Mouse (Mus musculus) layer of hippocampus, postnatal 36 days (tissue): ENCODE results near the gene Dpp3. TPM values are rescaled to one million over a fixed set of nuclear protein-coding genes. Genes with fewer than 3 reads are reported as not detected.
"Not testable (repeated sequence)": the region's sequence is repeated elsewhere in the genome, so short reads cannot be mapped to it uniquely, and the experiment has no call there.

ENCODE experiments used
- DNase-seq, 2 experiments: peaks; one replicate each; pipeline ENCODE4 v3.0.0; 2022
- total RNA-seq, 2 experiments: library from RNA; stranded (reverse); gene quantifications; 2 replicates each; pipeline ENCODE4 v1.2.3; 2021

Gene Dpp3
- total RNA-seq, 2 experiments from 2014 or later, result 39.0 to 41.6 TPM

DNA sequence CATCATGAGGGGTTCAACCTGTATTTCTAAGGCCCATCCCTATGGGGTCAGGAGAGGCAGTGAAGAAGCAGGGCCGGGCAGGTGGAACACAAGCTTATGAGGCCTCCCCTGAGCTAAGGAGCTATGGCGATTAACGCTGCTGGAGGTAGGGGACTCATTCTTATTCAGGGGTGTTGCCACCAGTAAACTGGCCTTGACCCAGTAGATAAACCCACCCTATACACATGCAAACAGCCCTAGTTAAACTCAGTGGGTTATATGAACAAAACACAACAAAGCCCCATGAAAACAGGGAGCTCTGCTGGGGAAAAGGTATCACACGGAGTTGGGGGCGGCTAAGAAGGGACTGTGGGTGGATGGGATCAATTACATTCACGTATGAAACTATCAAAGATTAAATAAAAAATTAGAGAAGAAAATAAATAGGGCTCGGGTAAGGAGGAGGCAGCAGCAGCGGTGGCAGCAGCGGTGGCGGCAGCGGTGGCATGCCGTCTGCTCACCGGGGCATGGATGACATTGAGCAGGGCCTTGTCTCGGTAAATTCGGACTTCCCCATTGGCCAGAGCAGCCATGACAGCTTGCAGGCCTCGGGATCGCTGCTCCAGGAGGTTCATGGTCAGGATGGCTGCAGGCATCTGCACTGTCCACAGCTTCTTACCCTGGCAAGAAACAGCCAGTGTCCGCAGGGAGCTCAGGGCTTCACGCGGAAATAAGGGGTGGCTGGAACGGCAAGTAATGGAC is 31.1 kb downstream of the Dpp3 start:
- DNase-seq, result no peak

DNA sequence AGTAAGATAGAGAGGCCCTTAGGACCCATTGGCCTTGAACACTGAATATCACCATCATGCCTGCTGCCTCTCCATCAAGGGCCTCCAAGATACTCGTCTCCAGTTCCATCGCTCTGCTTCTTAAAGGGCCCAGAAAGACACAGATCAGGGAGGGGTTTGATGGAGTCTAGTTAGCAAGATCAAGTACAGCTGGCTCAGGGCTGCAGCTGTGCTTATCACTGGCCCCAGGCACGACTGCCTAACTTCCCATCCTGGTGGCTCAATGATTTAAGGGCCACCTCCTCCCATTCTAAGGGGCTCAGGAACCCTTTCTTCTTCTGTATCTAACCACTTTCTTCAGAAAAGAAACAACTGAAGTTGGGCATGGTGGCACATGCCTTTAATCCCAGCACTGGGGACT is 36.3 kb downstream of the Dpp3 start:
- DNase-seq, result no peak

DNA sequence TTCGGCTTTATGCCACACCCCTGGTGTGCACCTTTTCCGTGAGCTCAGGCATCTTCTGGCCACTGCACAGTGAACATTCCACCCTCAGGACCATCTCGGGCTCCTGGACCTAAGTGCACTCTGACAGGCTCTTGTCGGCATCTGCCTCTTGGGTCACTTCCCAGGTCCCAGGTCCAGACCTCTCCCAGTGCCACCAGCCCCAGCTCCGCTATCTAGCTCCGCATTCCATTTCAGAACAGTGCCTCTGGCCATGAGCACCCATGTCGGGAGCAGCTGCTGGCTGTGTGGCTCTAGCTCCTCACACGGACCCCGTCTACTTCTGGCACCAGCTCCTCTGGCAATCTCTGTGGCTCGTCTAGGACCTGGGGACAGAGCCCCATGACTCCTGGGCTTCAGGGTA is 38.3 kb downstream of the Dpp3 start:
- no peak for DNase-seq

DNA sequence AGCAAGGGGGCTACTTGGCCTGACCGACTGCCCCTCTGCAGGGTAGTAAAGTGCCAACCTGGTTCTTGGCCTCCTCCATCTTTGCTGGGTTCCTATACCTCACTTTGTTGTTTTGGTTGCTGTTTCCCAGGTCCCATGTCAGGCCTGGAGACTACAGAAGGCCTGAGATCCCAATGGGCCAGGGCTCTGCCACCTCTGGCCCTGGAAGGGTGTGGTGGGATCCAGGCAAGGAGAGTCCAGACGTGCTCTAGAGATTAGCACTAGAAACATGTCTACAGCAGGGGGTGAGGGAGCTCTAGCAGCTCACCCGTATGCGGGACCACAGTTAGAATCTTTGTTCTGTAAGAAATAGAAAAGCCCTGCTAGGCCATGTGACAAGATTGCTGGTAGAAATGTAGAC is 44.1 kb downstream of the Dpp3 start:
- no peak for DNase-seq

DNA sequence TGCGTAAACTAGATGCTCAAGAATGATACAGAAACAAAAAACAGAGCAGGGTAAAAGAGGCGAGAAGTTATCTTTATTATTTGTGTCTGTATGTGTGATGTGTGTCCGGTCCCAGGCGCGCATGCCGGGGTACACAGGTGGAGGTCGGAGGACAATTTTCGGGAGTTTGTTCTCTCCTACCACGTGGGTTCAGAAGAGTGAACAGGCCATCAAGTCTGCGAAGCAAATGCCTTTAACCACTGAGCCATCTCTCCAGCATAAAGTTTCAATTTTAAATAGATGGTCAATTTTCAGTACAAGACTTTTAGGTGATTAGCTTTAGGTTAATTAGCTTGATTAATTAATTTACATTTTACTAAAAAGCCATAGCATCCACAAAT is 48.8 kb downstream of the Dpp3 start:
- no peak for DNase-seq

DNA sequence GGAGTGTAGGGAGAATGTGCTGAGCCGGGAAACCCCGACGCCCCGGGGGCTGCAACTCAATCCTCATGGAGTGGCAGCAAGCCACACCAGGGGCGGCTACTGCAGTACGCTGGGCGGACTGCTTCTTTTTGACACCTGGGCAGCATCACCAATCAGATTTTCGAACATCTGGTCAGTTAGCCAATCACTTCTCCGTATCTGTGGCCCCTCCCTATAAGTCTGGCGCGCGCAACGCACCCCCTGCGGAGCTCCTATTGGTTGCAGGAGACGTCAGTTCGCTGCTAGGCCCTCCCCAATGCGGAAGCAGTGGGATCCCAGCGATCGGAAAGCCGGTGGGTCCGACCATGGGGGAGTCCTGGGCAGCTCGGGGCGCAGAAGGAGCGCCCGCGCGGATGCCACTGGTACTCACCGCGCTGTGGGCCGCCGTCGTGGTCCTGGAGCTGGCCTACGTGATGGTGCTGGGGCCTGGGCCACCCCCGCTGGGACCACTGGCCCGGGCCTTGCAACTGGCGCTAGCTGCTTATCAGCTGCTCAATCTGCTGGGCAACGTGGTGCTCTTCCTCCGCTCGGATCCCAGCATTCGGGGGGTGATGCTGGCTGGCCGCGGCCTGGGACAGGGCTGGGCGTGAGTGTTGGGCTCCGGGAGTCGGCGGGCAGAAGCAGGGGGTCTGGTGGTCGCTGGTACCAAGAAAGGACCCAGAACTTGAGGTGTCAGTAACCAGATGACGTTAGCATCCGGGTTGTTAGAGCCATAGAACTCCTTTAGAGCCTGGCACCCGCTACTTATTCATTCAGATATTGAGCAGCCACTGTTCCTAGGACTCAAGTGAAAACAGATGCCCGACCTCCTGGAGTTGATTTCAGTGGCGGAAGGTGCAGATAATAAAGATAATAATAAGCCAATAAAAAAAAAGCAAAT is 49.4 kb downstream of the Dpp3 start, which contains the start of gene Zdhhc24:
Gene Zdhhc24 (plus strand): TSS at position 264 of the 919 bp plus-strand sequence.
- DNase-seq, result peak; percentile 96 to 97

DNA sequence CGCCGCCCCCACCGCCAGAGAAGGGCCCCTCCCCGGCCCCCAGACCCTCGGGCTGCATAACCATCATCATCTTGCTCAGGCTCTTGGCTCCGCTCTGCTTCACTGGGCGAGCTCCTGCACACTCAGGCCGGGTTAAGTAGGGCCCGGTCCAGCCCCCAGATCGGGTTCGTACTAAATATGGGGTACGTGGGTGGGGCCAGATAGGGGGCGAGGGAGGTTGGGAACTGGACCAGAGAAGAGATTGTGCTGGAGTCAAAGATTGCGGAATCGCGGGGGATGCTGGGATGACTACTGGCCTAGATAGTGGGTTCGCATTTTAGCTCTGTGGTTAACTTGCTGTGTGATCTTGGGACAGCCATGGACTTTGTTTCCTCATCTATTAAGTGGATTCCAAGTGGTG is 50.3 kb downstream of the Dpp3 start, which contains the start of gene Actn3:
Gene Actn3 (minus strand): TSS at position 125 of the 400 bp plus-strand sequence.
- DNase-seq, result no peak

DNA sequence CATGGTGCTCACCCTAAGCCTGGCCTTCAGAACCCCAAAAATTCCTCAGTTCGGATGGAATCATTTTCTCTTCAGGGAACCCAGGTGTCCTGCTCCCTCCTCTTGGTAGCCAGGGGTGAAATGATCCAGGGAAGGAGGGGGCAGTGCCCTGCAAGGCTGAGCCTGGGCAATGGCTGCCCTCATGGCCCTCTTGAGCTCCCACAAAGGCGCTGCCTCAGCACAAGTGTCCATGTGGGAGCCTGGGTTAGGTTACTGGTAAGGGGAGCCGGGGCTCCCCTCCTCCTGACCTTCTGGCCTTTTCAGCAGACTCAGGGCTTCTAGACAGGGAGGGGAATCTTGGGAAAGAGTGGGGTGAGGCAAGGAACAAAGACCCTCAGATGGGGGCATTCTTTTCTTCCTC is 51.3 kb downstream of the Dpp3 start:
- no peak for DNase-seq

DNA sequence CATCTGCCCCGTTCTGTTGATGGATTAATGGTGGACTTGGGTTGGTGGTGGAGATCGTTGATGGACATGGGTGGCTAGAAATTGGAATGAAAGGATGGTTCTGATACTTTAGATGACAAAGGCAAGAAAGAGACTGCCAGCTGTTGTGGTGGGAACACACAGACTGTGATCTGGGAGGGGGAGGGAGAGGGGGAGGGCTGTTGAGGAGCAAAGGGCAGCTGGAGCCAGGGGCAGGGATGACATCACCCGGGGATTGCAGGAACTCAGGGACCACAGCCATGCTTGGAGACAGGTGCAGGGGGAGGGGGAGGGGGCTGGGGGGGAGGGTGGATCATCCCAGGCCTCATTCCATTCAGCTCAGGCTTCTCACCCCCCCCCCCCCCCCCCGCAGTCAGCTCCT is 51.8 kb downstream of the Dpp3 start:
- no peak for DNase-seq

DNA sequence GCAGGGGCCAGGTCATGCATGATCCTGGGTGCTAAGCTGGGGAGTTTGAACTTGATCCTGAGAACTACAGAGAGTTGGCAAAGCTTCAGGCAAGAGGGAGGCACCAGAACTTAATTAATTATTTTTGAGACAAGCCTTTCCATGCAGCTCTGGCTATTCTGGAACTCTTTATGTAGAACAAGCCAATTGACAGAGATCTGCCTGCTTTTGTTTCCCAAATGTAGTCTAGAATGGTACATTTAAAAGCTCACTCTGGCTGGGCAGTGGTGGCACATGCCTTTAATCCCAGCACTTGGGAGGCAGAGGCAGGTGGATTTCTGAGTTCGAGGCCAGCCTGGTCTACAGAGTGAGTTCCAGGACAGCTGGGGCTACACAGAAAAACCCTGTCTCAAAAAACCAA is 53.5 kb downstream of the Dpp3 start:
- not testable (repeated sequence) for DNase-seq

DNA sequence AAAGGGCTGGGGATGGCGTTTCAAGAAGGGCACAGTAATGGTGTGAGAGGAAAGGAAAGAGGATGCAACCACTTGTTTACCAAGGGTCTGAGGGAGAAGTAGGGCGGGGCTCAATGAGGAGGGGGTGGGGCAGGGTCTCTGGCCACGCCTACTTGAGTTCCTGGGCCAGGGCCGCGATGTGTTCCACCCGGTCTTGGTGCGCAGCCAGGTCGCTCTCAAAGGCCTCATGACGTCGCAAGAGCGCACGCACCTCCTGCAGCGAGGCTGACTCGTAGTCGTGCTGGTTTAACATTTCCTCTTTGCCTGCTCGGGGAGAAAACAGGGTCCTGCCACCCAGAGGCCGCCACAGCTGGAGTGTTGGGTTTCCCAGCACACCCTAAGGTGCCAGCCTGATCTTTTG is 62.9 kb downstream of the Dpp3 start:
- DNase-seq, result no peak

DNA sequence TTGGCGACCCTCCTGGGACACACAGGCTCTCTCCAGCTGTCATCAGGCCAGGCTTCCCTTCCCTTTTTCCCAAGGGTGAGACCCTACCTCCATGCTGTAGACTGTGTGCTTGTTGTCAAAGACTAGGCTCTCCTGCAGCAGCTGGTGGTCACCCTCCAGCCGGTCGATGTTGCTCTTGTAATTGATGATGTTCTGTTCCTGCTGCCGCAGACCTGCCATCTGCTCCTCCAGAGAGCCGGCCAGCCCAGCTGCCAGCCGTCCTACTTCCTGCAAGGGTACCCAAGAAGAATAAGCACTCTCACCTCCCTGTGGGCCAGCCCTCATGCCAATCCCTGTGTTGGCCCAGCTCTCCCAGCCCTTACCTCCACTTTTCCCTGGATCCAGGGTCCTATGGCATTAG is 65.0 kb downstream of the Dpp3 start:
- DNase-seq, result no peak

DNA sequence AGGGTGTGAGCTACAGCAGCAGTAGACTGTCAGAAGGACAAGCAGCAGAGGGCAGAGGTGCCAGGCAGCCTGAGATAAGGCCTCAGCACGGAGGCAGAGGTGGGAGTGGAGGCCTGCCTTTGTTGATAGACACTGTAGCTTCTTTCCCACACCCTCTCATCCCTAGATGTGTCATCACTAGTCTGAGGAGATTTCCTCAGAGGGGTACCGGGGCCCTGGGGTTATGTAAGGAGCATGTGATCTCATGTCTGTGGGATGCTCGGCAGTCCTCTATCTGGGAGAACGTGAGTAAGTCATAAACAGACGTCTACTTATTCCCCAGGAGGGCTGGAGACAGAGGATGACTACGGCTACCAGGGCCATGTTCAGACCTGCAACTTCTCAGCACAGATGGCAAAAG is 69.0 kb downstream of the Dpp3 start:
- DNase-seq, result no peak

Other genes with a start within 250 kb of the Dpp3 start
- 1 to 10 TPM; 1.4 to 1.7 TPM for gene Gm960, start 229.6 kb downstream of the Dpp3 start, total RNA-seq
- gene Sptbn2, start 217.1 kb downstream of the Dpp3 start, total RNA-seq, result 100 to 1,000 TPM; 575 to 585 TPM
- gene Rbm4b, start 171.8 kb downstream of the Dpp3 start, total RNA-seq, result 10 to 100 TPM; 17.4 to 20.2 TPM
- 10 to 100 TPM; 88.2 to 89.6 TPM for gene Rbm4, start 134.4 kb downstream of the Dpp3 start, total RNA-seq
- gene Gm21992, start 116.7 kb downstream of the Dpp3 start, total RNA-seq, result 10 to 100 TPM; 17.3 to 19.8 TPM
- 10 to 100 TPM; 56.3 to 62.7 TPM for gene Rbm14, start 116.7 kb downstream of the Dpp3 start, total RNA-seq
- gene Ccs, start 89.0 kb downstream of the Dpp3 start, total RNA-seq, result 10 to 100 TPM; 36.6 to 37.1 TPM
- gene Ccdc87, start 88.9 kb downstream of the Dpp3 start, total RNA-seq, result 1 to 10 TPM; 1.6 to 2.0 TPM
- gene Ctsf, start 73.2 kb downstream of the Dpp3 start, total RNA-seq, result 100 to 1,000 TPM; 102 to 112 TPM
- 1 to 10 TPM in 1 of 2 experiments, under 1 TPM in 1; 0.87 to 1.4 TPM for gene Actn3, start 50.4 kb downstream of the Dpp3 start, total RNA-seq
- 10 to 100 TPM; 26.4 to 27.1 TPM for gene Zdhhc24, start 49.6 kb downstream of the Dpp3 start, total RNA-seq
- 10 to 100 TPM; 38.3 to 41.7 TPM for gene Bbs1, start 21.7 kb downstream of the Dpp3 start, total RNA-seq
- 10 to 100 TPM; 19.5 to 24.4 TPM for gene Peli3, start 14.8 kb upstream of the Dpp3 start, total RNA-seq
- 10 to 100 TPM; 56.7 to 61.6 TPM for gene Mrpl11, start 33.9 kb upstream of the Dpp3 start, total RNA-seq
- gene Npas4, start 62.0 kb upstream of the Dpp3 start, total RNA-seq, result 1 to 10 TPM; 4.8 to 6.4 TPM
- 10 to 100 TPM; 15.2 to 15.3 TPM for gene Slc29a2, start 95.6 kb upstream of the Dpp3 start, total RNA-seq
- gene B4gat1, start 110.5 kb upstream of the Dpp3 start, total RNA-seq, result 100 to 1,000 TPM; 110 to 126 TPM
- gene AC124502.3, start 110.6 kb upstream of the Dpp3 start, total RNA-seq, result 1 to 10 TPM; 4.5 to 5.0 TPM
- gene Brms1, start 113.1 kb upstream of the Dpp3 start, total RNA-seq, result 10 to 100 TPM; 20.2 to 20.8 TPM
- 100 to 1,000 TPM; 111 to 113 TPM for gene Rin1, start 122.2 kb upstream of the Dpp3 start, total RNA-seq
- 1 to 10 TPM; 2.4 to 3.9 TPM for gene Cd248, start 139.8 kb upstream of the Dpp3 start, total RNA-seq
- 100 to 1,000 TPM; 116 to 117 TPM for gene Tmem151a, start 157.2 kb upstream of the Dpp3 start, total RNA-seq
- gene Yif1a, start 160.3 kb upstream of the Dpp3 start, total RNA-seq, result 10 to 100 TPM; 21.1 to 21.5 TPM
- 100 to 1,000 TPM; 673 to 729 TPM for gene Cnih2, start 170.2 kb upstream of the Dpp3 start, total RNA-seq
- 100 to 1,000 TPM; 162 to 163 TPM for gene Rab1b, start 178.8 kb upstream of the Dpp3 start, total RNA-seq
- 100 to 1,000 TPM; 224 to 226 TPM for gene Klc2, start 190.3 kb upstream of the Dpp3 start, total RNA-seq